Mouse (Mus musculus) adipocyte (in vitro differentiated cells): ENCODE results near the gene Slc7a3.
"Not testable (repeated sequence)": the region's sequence is repeated elsewhere in the genome, so short reads cannot be mapped to it uniquely, and the experiment has no call there.

Experiments
- DNase-seq: peaks from one replicate; pipeline ENCODE4 v3.0.0-alpha.2; 2016; ENCODE audit warnings: low spot score

Gene Slc7a3

GRCm38 (mm10) chrX:101085920-101086319, at the start of gene Slc7a3:
Gene Slc7a3, minus strand, starts transcription at chrX:101086020.
- no peak for DNase-seq

GRCm38 (mm10) chrX:101131992-101132791, 46.4 kb upstream of the Slc7a3 start:
- peak; percentile 75 for DNase-seq

DNA sequence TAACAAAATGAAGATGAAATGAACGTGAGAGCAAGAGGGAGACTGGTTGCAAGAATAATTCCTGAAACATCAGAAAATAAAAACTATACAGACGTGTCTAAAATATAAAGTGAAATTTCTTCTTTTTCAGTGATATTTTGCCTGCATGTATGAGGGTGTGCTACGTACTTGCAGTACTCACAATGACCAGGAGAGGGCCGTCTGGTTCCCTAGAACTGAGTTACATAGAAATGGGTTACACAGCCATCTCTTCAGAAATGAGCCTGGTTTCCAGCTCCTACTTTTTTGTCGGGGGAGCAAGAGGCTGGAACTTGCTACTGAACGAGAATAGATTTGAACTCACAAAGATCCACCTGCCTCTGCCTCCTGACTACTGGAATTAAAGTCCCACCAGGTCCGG, 45.2 kb upstream of the Slc7a3 start:
- DNase-seq, result peak; percentile 77

GRCm38 (mm10) chrX:101128559-101128958, 42.7 kb upstream of the Slc7a3 start:
- DNase-seq, result no peak

GRCm38 (mm10) chrX:101126977-101127376, 41.2 kb upstream of the Slc7a3 start:
- DNase-seq, result peak; percentile 34

GRCm38 (mm10) chrX:101126474-101126955, 40.7 kb upstream of the Slc7a3 start:
- peak; percentile 64 for DNase-seq

GRCm38 (mm10) chrX:101120546-101120945, 34.7 kb upstream of the Slc7a3 start:
- peak; percentile 23 for DNase-seq

- DNase-seq, result not testable (repeated sequence)
These were observed 609 bp downstream of the Slc7a3 start for GRCm38 (mm10) chrX:101085211-101085610.

DNA sequence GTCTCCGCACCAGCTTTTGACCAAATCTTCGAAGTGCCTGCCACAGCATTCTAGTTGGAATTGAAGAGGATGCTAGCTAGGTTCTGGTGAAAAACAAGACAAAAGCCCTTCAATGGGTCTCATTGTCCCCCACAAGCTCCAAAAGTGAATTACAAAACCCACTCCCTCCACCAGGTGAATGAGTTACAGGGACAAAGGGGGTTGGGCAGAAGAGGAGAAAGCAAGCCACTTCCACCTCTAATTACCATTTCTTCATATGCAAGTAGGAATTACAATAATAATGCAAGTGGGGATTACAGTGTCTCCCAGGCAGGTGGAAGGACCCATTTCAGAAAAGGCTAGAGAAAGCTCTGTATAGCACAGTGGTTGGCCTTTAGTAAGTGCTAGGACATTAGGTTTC, 1.6 kb downstream of the Slc7a3 start:
- no peak for DNase-seq

GRCm38 (mm10) chrX:101065245-101065644, 20.6 kb downstream of the Slc7a3 start:
- no peak for DNase-seq

DNA sequence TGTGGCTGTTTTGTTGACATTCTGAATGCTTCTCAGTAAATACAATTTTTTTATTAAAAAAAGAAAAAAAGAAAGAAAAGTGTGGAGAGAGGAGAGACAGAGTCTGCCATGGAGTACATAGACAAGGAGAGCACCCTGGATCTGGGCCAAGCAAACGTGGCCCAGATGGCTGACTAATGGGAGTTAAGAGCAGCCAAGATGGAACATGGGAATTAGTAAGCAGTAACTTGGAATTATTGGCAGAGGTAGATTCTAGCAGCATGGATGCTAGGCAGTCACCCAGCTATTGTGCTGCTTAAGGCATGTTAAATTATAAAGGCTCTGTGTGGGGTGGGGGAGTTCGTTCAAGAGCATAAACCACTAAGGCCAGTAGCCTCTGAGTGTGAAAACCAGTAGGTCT, 22.3 kb downstream of the Slc7a3 start:
- DNase-seq, result peak; percentile 10

DNA sequence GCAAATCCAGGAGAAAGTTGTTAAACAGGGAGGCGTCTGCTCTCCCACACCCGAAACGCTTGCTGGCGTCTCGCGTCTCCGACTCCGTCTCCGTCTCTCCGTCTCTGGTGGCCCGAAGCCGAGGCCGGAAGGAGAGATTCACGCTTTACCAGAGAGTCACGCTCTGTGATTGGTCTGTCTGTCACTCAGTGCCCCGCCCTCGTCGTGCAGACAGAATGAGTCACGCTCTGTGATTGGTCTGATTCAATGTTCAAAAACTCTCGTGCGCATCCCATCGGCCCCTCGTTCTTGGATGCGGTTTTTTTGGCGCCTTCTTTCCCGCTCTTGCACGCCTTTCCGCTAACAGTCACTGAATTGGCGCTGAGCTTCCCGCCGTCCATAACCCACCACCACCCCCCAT, 26.3 kb downstream of the Slc7a3 start, which contains the start of gene Tex11:
TSS of gene Tex11 (minus strand) at position 127 of the 400 bp plus-strand sequence.
- no peak for DNase-seq
